Mouse (Mus musculus) kidney, adult 8-10 months (tissue): ENCODE measurements around the gene Mid2.
"Not testable (repeated sequence)": the region's sequence is repeated elsewhere in the genome, so short reads cannot be mapped to it uniquely, and the experiment has no call there.

ENCODE experiments used
- DNase-seq, 2 experiments: peaks; one replicate each; pipeline ENCODE4 v3.0.0; 2022

Mid2 gene

GRCm38 (mm10) chrX:140664479-140665241, at the start of gene Mid2:
Gene Mid2 (plus strand): TSS chrX:140664599.
- peak; percentile 24 to 36 for DNase-seq

DNA sequence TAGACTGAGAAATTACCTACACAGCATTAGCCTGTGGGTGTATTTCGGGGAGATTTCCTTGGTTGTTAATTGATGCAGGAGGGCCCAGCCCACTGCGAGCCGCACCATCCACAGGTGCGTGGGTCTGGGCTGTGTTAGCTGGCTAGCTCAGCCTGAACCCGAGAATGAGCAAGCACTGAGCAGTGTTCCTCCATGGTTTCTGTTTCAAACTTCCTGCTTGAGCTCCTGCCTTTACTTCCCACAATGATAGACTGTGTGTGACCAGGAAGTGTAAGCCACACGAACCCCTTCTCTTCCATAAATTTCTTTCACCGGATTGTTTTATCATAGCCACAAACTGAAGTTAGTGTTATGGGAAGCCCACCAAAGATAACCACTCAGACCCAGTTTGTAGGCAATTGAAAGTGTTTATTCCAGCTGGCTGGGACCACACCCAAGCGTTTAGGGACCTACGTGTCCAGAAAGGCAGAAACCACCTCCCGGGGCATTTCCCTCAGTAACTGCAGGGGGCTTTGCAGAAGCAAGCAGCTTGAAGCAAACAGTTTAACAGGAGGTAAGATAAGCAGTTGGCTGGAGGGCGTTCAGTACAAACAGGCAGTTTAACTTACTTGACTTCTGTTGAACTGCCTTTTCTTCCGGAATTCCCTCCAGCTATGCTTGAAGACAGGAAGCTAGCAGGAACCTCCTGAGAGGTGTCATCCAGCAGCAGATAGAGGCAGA, 39.4 kb upstream of the Mid2 start:
- DNase-seq: no peak

DNA sequence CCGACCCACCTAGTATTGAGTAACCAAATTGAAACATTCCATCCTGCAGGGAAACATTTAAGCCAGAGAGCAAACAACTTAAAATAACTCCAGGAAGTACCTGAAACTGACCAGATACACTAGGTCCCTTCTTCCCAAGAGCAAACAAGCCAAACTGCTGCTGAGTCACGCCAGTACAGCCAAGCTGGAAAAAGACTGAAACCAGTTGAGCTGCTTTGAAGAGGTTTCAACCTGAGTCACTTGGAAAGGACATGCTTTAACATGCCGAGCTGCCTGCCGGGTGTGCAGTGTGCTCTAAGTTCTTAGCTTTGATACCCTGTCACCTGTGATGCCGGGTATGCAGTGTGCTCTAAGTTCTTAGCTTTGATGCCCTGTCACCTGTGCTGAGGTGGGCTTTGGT, 26.4 kb upstream of the Mid2 start:
- DNase-seq: no peak

DNA sequence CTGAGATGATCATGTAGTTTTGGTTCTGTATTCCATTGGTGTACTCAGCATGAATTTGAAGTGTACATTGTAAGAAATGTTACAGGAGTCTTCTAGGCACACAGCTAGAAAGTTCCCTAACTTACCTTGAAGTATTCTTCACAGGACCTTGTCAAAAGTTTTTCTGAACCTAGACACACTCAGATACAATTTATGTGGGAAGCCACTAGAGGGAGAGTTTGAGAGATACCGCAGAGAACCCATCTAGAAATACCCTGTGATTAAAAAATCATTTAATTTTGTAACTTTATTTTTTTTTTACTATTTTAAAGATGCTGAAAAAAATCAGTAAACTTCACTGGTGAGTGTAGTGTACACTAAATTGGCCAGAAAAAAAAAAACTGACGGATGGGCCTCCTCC, 24.8 kb upstream of the Mid2 start:
- DNase-seq: no peak

DNA sequence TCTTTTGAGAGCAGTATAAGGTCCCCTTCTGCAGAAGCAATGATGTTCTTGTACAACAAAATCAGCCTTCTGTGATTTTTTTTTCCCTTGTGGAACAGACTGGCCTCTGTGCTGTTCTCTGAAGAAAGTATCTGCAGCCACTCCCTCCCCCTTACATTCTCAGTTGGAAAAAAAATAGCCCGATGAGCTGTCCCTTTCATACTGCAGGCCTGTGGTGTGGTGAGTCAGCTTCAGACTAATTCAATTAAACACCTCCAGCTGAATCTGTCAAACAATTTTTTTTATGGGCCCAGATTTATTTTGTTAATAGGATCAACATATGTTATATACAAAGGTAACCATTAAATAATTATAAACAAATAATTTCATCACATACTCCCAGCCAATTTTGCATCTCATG, 3.7 kb upstream of the Mid2 start:
- DNase-seq: no peak

DNA sequence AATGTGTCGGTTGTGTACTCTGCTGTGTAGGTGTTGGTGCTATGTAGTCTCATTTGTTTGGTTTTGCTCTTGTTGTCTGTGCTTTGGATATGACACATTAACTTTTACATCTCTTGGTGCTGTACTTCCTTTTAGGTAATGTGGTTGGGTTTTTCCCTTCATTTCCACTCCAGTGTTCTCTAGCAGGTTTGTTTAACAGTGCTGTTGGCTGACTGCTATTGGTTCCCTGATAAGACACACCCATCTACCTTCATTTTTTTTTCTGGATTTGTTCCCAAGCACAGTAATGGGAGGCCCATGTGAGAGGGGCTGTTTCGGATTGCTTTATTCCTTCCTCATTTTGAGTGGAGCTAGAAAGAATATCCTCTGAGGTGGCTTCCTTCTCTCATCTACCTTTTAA, 883 bp upstream of the Mid2 start:
- no peak for DNase-seq

DNA sequence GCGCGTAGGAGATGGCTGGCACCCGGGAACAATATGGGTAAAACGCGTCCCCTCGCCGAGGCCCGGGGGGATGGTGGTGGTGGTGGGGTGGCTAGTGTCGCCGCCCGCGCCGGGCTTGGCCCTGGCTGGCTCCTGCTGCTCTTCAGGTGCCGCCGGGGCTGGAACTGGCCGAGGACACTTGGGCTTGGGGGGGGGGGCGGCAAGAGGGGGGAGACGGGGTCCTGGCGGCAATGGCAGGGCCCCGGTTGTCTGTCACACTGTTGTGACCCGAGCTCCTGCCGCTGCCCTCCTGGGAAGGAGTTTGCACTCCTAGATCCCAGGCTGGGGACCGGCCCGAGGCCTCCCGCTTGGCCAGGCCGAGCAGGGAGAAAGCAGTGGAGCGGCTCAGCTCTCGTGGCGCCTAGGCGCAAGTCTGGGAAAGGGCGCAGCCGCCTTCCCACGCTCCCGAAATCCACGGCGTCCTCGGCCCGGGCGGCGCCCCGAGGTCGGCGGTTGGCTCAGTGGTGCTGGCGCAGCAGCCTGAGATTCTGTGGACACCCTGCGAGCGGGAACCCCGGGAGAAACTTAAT, 927 bp downstream of the Mid2 start:
- peak; percentile 16 to 31 for DNase-seq

GRCm38 (mm10) chrX:140675444-140675843, 11.0 kb downstream of the Mid2 start:
- DNase-seq: no peak

GRCm38 (mm10) chrX:140688335-140688734, 23.9 kb downstream of the Mid2 start:
- DNase-seq: no peak

GRCm38 (mm10) chrX:140697872-140698463, 33.6 kb downstream of the Mid2 start:
- DNase-seq: not testable (repeated sequence)

GRCm38 (mm10) chrX:140703224-140703623, 38.8 kb downstream of the Mid2 start:
- no peak for DNase-seq

DNA sequence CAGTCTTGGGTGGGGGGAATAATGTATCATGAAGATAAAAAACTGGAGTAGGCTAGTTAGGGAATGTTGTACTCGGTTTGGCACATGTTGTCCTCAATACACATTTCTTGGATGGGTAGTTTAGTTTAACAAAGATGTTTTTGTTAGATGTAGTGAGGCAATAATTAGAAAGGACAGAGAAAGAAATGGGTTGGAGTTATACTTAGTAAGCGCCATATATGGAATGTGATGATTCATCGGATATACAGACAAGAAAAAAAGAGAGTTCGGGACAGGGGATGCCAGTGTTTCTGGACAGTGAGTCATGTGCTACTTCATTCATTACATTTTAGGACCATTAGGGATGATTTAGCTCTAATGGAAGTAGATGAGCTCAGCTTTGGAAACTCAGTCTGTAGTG, 41.7 kb downstream of the Mid2 start:
- DNase-seq: no peak

- DNase-seq: peak; percentile 13 to 43
These were observed 58.0 kb downstream of the Mid2 start for GRCm38 (mm10) chrX:140722400-140722799.

DNA sequence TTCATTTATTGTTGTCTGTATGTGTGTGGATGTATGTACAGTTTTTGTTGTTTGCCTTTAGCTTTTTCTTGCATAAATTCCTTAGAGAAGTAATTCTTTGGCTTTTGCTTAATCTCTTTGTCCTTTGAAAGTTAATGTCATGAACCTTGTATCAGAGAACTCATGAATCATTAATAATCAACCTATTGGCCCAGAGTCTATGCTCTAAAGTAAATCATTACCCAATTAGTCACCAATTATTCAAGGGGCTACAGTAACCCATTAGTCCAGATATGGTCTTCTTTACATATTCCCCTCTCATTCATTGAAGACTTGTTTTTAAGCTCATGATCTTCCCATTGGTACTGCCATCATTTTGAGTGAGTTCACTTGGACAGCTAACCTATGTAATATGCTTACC, 74.6 kb downstream of the Mid2 start:
- peak in 1 of 2 experiments; percentile 32 for DNase-seq

DNA sequence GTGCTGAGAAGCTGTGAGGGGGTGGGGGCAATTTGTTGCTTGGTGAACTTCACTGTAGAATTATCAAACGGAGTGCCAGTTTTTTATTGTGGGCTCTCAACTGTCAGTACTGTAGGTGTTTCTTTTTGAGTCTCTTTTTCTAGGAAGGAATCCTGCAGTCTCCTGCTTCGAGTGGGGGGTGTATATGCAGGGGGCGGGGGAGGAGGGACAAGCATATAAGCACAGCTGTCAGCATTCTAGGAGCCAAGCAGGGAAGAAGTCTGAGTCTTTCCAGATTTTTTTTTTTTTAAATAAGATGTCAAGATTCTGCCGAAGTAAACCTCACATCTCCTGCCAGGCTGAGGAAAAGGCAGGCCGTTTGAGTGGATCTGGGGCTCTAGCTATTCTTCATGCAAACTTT, 78.8 kb downstream of the Mid2 start:
- no peak for DNase-seq

DNA sequence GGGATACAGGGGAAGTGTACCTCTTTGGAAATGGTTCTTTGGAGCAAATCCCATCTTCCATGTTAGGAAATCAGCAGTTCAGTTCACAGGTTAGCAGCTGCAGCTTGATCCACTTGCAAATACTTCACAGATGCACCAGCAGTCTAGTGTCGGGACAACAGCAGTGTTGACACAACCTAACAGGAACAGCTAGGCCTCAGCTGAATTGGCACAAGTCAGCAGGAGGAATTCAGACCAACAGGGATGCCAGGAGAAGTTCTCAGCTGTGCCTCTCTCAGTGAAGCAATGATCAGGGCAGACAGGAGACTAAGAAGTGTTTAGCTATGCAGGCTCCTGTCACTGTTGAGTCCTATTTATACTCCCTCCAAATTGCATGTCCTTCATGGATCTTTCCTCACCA, 105.4 kb downstream of the Mid2 start:
- no peak for DNase-seq

DNA sequence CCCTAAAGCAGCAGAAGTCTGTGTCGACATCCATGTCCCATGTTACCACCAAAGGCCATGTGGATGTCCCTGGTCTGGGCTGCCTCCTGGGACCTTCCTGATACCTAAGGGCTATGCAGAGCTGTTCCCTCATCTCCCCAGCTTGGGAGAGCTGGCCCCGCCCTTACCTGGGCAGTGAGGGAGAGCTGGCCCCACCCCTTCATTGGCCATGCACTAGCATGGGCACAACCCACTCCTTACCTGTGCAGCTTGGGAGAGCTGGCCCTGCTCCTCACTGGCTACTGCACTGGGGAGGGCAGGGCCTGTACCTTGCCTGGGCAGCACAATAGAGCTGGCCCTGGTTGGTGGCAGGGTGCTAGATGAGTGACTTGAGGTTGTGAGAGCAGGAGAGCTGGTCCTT, 140.9 kb downstream of the Mid2 start:
- no peak for DNase-seq

- no peak for DNase-seq
These were observed 149.1 kb downstream of the Mid2 start, which contains the start of gene Tex13b for GRCm38 (mm10) chrX:140813312-140814006. Gene Tex13b (minus strand): TSS chrX:140813433.
